Mouse (Mus musculus) urinary bladder, adult 2 months (tissue): ENCODE data around the gene Hist1h2an. TPM values are rescaled to one million over a fixed set of nuclear protein-coding genes. Genes with fewer than 3 reads are reported as not detected.
"Not testable (repeated sequence)": the region's sequence is repeated elsewhere in the genome, so short reads cannot be mapped to it uniquely, and the experiment has no call there.

ENCODE experiments used
- DNase-seq: peaks from one replicate; pipeline ENCODE4 v3.0.0; 2022; ENCODE audit warnings: low spot score
- polyA plus RNA-seq: library from polyadenylated mRNA; depleted of rRNA; stranded (reverse); fragments of >200 nt; gene quantifications from 2 replicates; pipeline ENCODE4 v1.2.3, GENCODE M21; 2012; rRNA removed

Hist1h2an gene
- not detected in 2 replicates for polyA plus RNA-seq

- DNase-seq: peak; percentile 52
These were observed at the start of gene Hist1h2an, which contains the start of gene Hist1h2bp for GRCm38 (mm10) chr13:21786899-21787629. TSS of gene Hist1h2an (minus strand) at chr13:21787218. TSS of gene Hist1h2bp (plus strand) at chr13:21787461.

GRCm38 (mm10) chr13:21833461-21833860, 46.4 kb upstream of the Hist1h2an start, which contains the start of the genes Hist1h2ap and Hist1h2br:
TSS of gene Hist1h2ap (minus strand) at chr13:21833507.
TSS of gene Hist1h2br (plus strand) at chr13:21833743.
- not testable (repeated sequence) for DNase-seq

GRCm38 (mm10) chr13:21831418-21832394, 44.7 kb upstream of the Hist1h2an start, which contains the start of gene Hist1h4n:
TSS of gene Hist1h4n (minus strand) at chr13:21832196.
- not testable (repeated sequence) for DNase-seq

- no peak for DNase-seq
These were observed 43.3 kb upstream of the Hist1h2an start for GRCm38 (mm10) chr13:21830344-21830743.

GRCm38 (mm10) chr13:21828511-21828910, 41.5 kb upstream of the Hist1h2an start:
- no peak for DNase-seq

GRCm38 (mm10) chr13:21820082-21820890, 33.3 kb upstream of the Hist1h2an start:
- DNase-seq: not testable (repeated sequence)

GRCm38 (mm10) chr13:21812092-21812491, 25.1 kb upstream of the Hist1h2an start:
- not testable (repeated sequence) for DNase-seq

- not testable (repeated sequence) for DNase-seq
These were observed 24.5 kb upstream of the Hist1h2an start, which contains the start of gene Hist1h4m for GRCm38 (mm10) chr13:21811539-21811938. TSS of gene Hist1h4m (plus strand) at chr13:21811746.

GRCm38 (mm10) chr13:21811074-21811473, 24.1 kb upstream of the Hist1h2an start:
- not testable (repeated sequence) for DNase-seq

GRCm38 (mm10) chr13:21810073-21810472, 23.1 kb upstream of the Hist1h2an start, which contains the start of the genes Hist1h2bq and Hist1h2ao:
TSS of gene Hist1h2bq (minus strand) at chr13:21810197.
TSS of gene Hist1h2ao (plus strand) at chr13:21810465.
- DNase-seq: not testable (repeated sequence)

- not testable (repeated sequence) for DNase-seq
These were observed 16.0 kb upstream of the Hist1h2an start for GRCm38 (mm10) chr13:21803058-21803457.

- not testable (repeated sequence) for DNase-seq
These were observed 10.1 kb upstream of the Hist1h2an start for GRCm38 (mm10) chr13:21797163-21797562.

- no peak for DNase-seq
These were observed 8.6 kb upstream of the Hist1h2an start for GRCm38 (mm10) chr13:21795584-21795983.

GRCm38 (mm10) chr13:21790601-21791283, 3.7 kb upstream of the Hist1h2an start:
- no peak for DNase-seq

- DNase-seq: no peak
These were observed 2.9 kb upstream of the Hist1h2an start for GRCm38 (mm10) chr13:21789925-21790324.

GRCm38 (mm10) chr13:21787760-21788593, 959 bp upstream of the Hist1h2an start:
- DNase-seq: no peak

- no peak for DNase-seq
These were observed 674 bp downstream of the Hist1h2an start for GRCm38 (mm10) chr13:21786189-21786898.

GRCm38 (mm10) chr13:21784311-21784710, 2.7 kb downstream of the Hist1h2an start:
- DNase-seq: no peak

- no peak for DNase-seq
These were observed 3.3 kb downstream of the Hist1h2an start for GRCm38 (mm10) chr13:21783734-21784161.
